Mouse (Mus musculus): ENCODE data around the gene Zmynd19. TPM values are rescaled to one million over a fixed set of nuclear protein-coding genes. Genes with fewer than 3 reads are reported as not detected.
"Not testable (repeated sequence)": the region's sequence is repeated elsewhere in the genome, so short reads cannot be mapped to it uniquely, and the experiment has no call there.

The Zmynd19 gene
- total RNA-seq, 2 experiments from 2014 or later, result 15.8 to 19.6 TPM

- DNase-seq, result no peak
- intact Hi-C loops (cut with DNase I; ENCODE audit: low total_unique reads), result loop anchor here (10.0 kb wide), 1 partner anchor 80 kb away; no protein-coding TSS in a partner anchor
Observed at GRCm38 (mm10) chr2:24934441-24934963, 15.1 kb upstream of the Zmynd19 start.

GRCm38 (mm10) chr2:24935057-24935796 lies 14.4 kb upstream of the Zmynd19 start, which contains the start of gene Arrdc1:
Gene Arrdc1 (minus strand): TSS chr2:24935252.
- peak; percentile 89 for DNase-seq
- intact Hi-C loops (cut with DNase I; ENCODE audit: low total_unique reads), result loop anchor here (10.0 kb wide), 1 partner anchor 80 kb away; no protein-coding TSS in a partner anchor

GRCm38 (mm10) chr2:24942092-24942491 lies 7.5 kb upstream of the Zmynd19 start:
- DNase-seq, result no peak
- intact Hi-C loops (cut with DNase I; ENCODE audit: low total_unique reads), result no loop called here

GRCm38 (mm10) chr2:24944304-24944703 lies 5.3 kb upstream of the Zmynd19 start:
- intact Hi-C loops (cut with DNase I; ENCODE audit: low total_unique reads); DNase-seq: not testable (repeated sequence)

- DNase-seq, result no peak
- intact Hi-C loops (cut with DNase I; ENCODE audit: low total_unique reads), result no loop called here
Observed at GRCm38 (mm10) chr2:24950189-24950535, 570 bp downstream of the Zmynd19 start.

GRCm38 (mm10) chr2:24952537-24953055 lies 3.0 kb downstream of the Zmynd19 start:
- intact Hi-C loops (cut with DNase I; ENCODE audit: low total_unique reads), result no loop called here
- no peak for DNase-seq

GRCm38 (mm10) chr2:24960910-24961309 lies 11.3 kb downstream of the Zmynd19 start:
- no peak for DNase-seq
- intact Hi-C loops (cut with DNase I; ENCODE audit: low total_unique reads), result loop anchor here (5.0 kb wide), 1 partner anchor 36 kb away; no protein-coding TSS in a partner anchor

- intact Hi-C loops (cut with DNase I; ENCODE audit: low total_unique reads), result loop anchor here (5.0 kb wide), 1 partner anchor 35 kb away; no protein-coding TSS in a partner anchor
- peak; percentile 85 for DNase-seq
Observed at GRCm38 (mm10) chr2:24962304-24963000, 12.9 kb downstream of the Zmynd19 start, which contains the start of gene Dph7. Gene Dph7 (plus strand): TSS chr2:24962400.

GRCm38 (mm10) chr2:24970386-24970785 lies 20.8 kb downstream of the Zmynd19 start:
- no peak for DNase-seq
- intact Hi-C loops (cut with DNase I; ENCODE audit: low total_unique reads), result no loop called here

- DNase-seq; intact Hi-C loops (cut with DNase I; ENCODE audit: low total_unique reads): not testable (repeated sequence)
Observed at GRCm38 (mm10) chr2:24974452-24974851, 24.9 kb downstream of the Zmynd19 start.

GRCm38 (mm10) chr2:24974906-24975703 lies 25.5 kb downstream of the Zmynd19 start, which contains the start of gene Mrpl41:
Gene Mrpl41 (minus strand): TSS chr2:24975098.
- DNase-seq, result peak; percentile 98
- intact Hi-C loops (cut with DNase I; ENCODE audit: low total_unique reads), result no loop called here

GRCm38 (mm10) chr2:24975704-24976297 lies 26.2 kb downstream of the Zmynd19 start, which contains the start of gene Pnpla7:
Gene Pnpla7 (plus strand): TSS chr2:24976033.
- peak; percentile 85 for DNase-seq
- intact Hi-C loops (cut with DNase I; ENCODE audit: low total_unique reads), result no loop called here

- intact Hi-C loops (cut with DNase I; ENCODE audit: low total_unique reads), result no loop called here
- DNase-seq, result no peak
Observed at GRCm38 (mm10) chr2:24976960-24977359, 27.4 kb downstream of the Zmynd19 start.

- DNase-seq, result no peak
- intact Hi-C loops (cut with DNase I; ENCODE audit: low total_unique reads), result no loop called here
Observed at GRCm38 (mm10) chr2:24987762-24988161, 38.2 kb downstream of the Zmynd19 start.

GRCm38 (mm10) chr2:24995332-24995731 lies 45.7 kb downstream of the Zmynd19 start:
- intact Hi-C loops (cut with DNase I; ENCODE audit: low total_unique reads), result loop anchor here (5.0 kb wide), 1 partner anchor 33 kb away; the partner anchor contains the start of gene Dph7
- DNase-seq, result no peak

- intact Hi-C loops (cut with DNase I; ENCODE audit: low total_unique reads), result loop anchor here (5.0 kb wide), 1 partner anchor 34 kb away; the partner anchor contains the start of gene Dph7
Observed at GRCm38 (mm10) chr2:24996471-24996870, 46.9 kb downstream of the Zmynd19 start.

GRCm38 (mm10) chr2:25000544-25001235 lies 51.1 kb downstream of the Zmynd19 start:
- DNase-seq, result peak; percentile 32
- intact Hi-C loops (cut with DNase I; ENCODE audit: low total_unique reads), result no loop called here

More at GRCm38 (mm10) chr2:24996471-24996870, 46.9 kb downstream of the Zmynd19 start:
- DNase-seq, result no peak

All from gastrocnemius, postnatal 14 days (tissue).